Mouse (Mus musculus) retina, postnatal 1 day (tissue): Measurements from ENCODE around the gene C3ar1.

Experiments
- DNase-seq: peaks from one replicate; pipeline ENCODE4 v3.0.0-alpha.2; 2012

Gene C3ar1

GRCm38 (mm10) chr6:122825923-122826742 is 29.8 kb downstream of the C3ar1 start:
- DNase-seq = peak; percentile 72

- DNase-seq = no peak
Measured at GRCm38 (mm10) chr6:122825166-122825565, 30.8 kb downstream of the C3ar1 start.

- no peak for DNase-seq
Measured at GRCm38 (mm10) chr6:122824086-122824485, 31.9 kb downstream of the C3ar1 start.

DNA sequence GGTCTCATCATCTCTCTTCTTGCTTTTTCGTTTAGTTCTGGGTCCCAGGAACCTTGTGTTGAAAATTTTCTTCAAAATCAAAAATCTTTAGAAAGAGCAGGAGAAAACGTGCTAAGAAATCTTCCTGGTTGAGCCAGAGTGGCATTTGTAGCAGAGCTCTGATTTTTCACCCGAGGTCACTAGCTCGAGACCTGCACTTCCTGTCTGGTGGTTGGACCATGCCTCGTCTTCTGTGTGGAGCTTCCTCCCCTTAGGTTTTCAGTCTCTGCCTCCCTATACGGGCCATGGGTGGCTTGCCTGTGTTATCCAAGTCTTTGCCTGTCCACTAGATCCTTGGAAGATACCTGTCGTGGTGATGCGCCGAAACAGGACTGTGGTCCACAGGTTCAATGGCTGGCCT is 34.1 kb downstream of the C3ar1 start:
- no peak for DNase-seq

DNA sequence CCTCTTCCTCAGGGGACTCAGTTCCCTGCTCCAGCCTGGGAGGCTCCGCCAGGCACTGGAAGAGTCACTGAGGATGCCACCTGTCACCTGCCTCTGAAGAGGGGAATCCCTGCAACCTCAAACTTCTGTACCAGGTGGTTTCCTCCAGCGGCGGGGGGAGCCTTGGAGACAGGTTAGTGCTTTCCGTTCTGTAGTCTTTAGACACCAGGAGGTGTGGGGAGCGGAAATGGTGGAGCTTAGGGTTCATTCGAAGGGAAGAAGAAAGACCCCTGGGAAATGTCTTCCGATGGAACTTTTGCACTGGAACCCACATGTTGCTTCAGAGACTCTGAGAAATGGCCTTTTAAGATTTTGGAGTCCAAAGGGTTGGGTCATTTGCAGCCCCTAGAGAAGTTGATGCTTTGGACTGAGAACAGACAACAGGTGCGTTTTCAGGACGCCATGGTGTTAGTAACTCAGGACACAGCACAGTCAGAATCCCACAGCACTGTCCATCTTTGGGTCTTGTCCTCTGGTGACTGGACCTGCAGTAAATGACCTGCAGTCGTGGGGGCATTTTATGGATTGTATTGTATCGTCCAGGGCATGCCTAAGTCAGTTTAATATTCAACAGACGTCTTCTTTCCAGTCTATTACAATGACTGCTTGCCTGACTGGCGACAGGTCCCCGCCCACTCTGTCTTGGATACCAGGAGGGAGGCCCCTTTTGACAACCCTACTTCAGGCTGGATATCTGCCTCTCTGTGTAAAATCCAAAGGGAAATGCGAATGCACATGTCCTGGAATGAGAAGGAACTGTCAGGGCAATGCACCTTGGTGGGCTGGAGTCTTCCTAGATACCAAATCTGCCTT is 34.9 kb downstream of the C3ar1 start:
- no peak for DNase-seq

DNA sequence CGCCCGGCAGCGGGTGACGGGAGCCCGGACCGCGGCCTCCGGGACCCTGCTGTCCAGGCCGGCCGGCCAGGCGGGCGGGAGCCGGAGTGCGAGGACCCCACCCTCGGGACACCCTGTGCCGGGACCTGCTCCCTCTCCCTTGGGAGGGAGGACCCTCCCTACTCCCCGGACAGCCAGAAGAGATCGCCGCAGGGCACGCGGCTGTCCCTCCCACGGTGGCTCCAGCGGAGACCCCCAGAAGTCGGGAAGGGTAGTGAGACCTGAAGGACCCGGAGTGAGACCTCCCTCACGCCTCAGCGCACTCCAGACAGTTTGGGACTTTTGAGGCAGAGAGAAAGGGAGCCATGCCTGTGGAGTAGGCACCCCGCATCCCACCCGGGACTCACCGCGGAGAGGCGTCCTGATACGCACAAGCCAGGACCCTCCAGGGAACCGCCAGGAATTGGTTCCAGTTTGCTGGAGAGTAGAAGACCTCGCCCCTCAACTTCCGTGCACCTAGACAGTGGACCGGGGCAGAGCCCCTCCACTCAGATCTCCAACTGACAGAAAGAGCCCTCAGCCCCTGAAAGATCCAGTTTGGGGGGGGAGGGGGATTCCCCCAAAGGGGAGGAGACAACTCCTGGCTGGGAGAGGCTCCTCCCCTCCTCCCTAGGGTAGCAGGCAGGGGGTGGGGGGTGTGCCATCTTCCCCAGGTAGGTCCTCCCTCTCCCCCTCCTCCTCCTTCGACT is 35.7 kb downstream of the C3ar1 start:
- peak; percentile 62 for DNase-seq

- peak; percentile 74 for DNase-seq
Measured at GRCm38 (mm10) chr6:122819306-122820070, 36.5 kb downstream of the C3ar1 start, which contains the start of gene Foxj2. TSS of gene Foxj2 (plus strand) at chr6:122819914.

DNA sequence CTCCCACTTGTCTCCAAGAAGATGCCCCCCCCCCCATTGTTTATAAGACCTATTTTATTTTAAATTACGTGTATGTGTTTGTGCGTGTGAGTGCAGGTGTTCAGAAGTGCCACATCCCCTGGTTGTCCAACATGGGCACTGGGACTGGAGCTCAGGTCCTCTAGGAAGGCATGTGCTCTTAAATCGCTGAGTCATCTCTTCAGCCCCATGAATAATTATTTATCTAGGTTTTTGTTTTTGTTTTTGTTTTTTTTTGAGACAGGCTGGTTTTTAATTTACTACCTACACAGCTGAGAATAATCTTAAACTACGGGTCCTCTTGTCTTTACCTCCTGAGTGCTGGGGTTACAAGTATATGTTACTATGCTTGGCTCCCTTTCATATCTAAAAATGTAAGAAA is 42.3 kb downstream of the C3ar1 start:
- no peak for DNase-seq

GRCm38 (mm10) chr6:122812716-122813115 is 43.2 kb downstream of the C3ar1 start:
- DNase-seq = no peak

GRCm38 (mm10) chr6:122811771-122812600 is 44.0 kb downstream of the C3ar1 start:
- peak; percentile 74 for DNase-seq

DNA sequence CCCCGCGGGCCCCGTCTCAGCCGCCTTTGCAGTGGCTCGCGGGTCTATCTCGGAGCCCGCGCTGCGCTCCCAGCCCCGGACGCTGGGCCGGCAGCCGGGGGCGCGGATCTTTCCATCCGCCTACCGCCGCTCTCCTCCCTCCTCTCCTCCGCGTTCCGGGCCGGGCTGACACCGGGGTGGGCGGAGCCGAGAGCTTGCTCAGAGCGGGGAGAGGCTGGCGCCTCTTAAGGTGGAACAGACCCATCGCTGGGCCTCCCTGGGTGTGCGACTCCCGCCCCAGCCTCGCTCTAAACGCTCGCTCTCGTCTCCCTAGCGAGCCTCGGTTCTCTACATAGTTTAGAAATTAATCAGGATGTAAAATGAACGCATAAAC is 44.7 kb downstream of the C3ar1 start:
- DNase-seq = peak; percentile 94

GRCm38 (mm10) chr6:122810615-122811279 is 45.2 kb downstream of the C3ar1 start:
- DNase-seq = peak; percentile 100

GRCm38 (mm10) chr6:122810022-122810614 is 45.8 kb downstream of the C3ar1 start:
- DNase-seq = no peak

GRCm38 (mm10) chr6:122804418-122804817 is 51.5 kb downstream of the C3ar1 start:
- DNase-seq = peak; percentile 81

DNA sequence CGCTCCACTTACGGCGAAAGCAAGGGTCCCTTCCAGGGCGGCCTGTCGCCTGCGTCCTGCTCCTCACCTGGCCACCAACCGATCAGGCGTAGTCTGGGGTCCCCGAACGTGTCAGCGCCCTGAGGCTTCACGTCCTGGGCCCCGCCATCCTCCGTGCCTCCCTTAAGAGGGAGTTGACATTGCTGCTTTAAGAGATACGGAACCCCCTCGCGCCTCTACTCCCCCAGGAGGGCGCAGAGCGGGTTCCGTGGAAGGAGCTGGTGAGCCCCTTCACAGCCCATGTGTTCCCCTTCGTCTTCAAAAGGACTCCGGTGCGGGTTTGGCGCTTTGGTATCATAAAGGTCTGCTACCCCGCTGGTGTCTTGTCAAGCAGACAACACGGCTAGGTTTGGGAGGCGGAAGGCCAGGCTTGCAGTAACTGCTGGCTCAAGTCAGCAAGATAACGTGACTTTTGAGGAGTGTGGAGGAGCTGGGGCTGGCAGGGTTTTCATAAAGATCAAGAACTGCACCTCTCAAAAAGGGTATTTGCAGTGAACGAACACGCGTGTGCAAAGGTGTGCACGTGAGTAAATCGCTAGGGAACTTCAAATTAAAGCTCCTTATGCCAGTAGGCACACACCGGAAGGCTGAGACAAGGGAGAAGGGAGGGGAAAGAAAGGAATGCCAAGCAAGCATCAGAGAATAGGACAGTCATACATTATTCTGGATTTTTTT is 54.0 kb downstream of the C3ar1 start:
- DNase-seq = no peak

DNA sequence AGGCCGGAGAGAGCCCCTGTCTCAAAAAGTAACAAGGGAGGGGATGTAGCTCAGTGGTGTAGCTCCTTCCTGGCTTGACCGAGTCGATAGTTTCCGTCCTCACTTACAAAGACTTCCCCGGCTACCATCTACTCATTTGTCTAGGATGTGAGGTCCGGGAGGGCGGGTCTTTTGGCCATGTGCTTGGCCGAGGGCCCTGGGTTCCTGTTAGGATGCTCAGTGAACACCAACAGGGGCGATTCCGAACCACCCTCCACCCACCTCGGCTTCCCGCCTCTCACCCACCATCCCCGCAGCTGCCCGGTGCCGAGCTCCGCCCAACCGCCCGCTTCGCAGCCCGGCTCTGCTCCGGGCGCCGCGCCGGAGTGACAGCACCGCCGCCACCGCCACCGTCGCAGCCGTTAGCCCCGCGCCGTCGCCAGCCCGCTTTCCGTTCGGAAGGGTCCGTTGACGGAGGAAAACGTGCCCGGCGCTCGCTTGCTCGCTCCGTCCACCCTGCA is 54.6 kb downstream of the C3ar1 start, which contains the start of gene Slc2a3:
Gene Slc2a3, minus strand, starts transcription at position 340 of the 500 bp plus-strand sequence.
- DNase-seq = peak; percentile 74

- DNase-seq = no peak
Measured at GRCm38 (mm10) chr6:122800640-122801300, 55.2 kb downstream of the C3ar1 start.
